In genomic region chr19:30419556-30420280, GRCm38 (mm10) we compare ENCODE assay signal across 12 mouse cellular contexts.
DNase-seq lines count a peak whose midpoint lies in the region; ATAC-seq lines count a peak whose summit lies in the region.
"Had no signal": no experiment of that assay in that cellular context is flagged by ENCODE, and none has a peak within 500 bp of the region (broad histone marks: within the 10 kb centered on the region; RNA-seq: fewer than 3 reads in every experiment).

No protein-coding gene starts in this region.

- H3K36me3 ChIP-seq in heart, embryonic 10.5 days: no peaks in the 10 kb centered on the region
- H3K36me3 ChIP-seq in midbrain, embryonic 11.5 days (ENCODE audit: control insufficient read depth, insufficient read depth, low read length): no peaks in the 10 kb centered on the region

- H3K27ac ChIP-seq in heart, embryonic 10.5 days: 0 out of 2 replicates have a peak overlapping the region, but pooled peaks have one; percentile 42
- no peak overlapping the region for H3K27ac ChIP-seq in midbrain, embryonic 11.5 days (ENCODE audit: low read depth, low read length)

- intact Hi-C loops in left cerebral cortex, postnatal 14 days (cut with DNase I): no loop called here

- no peaks in the 10 kb centered on the region for H3K27me3 ChIP-seq in heart, embryonic 10.5 days (ENCODE audit: insufficient read depth, poor library complexity, severe bottlenecking)
- no peaks in the 10 kb centered on the region; the same call in 1 of the 2 replicates for H3K27me3 ChIP-seq in midbrain, embryonic 11.5 days (ENCODE audit: control insufficient read depth, insufficient read depth, low read length)

- H3K4me3 ChIP-seq in heart, embryonic 10.5 days: no peak overlapping the region
- no peak overlapping the region for H3K4me3 ChIP-seq in midbrain, embryonic 11.5 days (ENCODE audit: low read depth, low read length)

- ATAC-seq in midbrain, embryonic 11.5 days (ENCODE audit: low FRiP score): peak; percentile 92
- ATAC-seq in erythroid progenitor cell, adult 5-6 weeks (replicated peaks; ENCODE audit: low FRiP score, poor library complexity, severe bottlenecking): no peak

- no peak for DNase-seq in heart, embryonic 10.5 days (ENCODE audit: low spot score)
- no peak for DNase-seq in heart, adult 8-10 months (ENCODE audit: low spot score)
- peak; percentile 12 for DNase-seq in brain, embryonic 18.5 days (ENCODE audit: low read depth, low spot score)
- DNase-seq in forelimb bud, embryonic 11.5 days (ENCODE audit: low read depth, low spot score): peak; percentile 57
- peak; percentile 92 for DNase-seq in midbrain, embryonic 11.5 days (ENCODE audit: low spot score, missing footprints)
- no peak for DNase-seq in left cerebral cortex, postnatal 14 days (ENCODE audit: low spot score in 2 of 2)
- no peak for DNase-seq in layer of hippocampus, adult 18-20 months (ENCODE audit: low spot score in 2 of 2)
- DNase-seq: cerebellum, postnatal 36 days; lung, adult 2 months; right cerebral cortex, postnatal 25 days; thymus, postnatal 36 days had no signal

- no peak overlapping the region for H3K9ac ChIP-seq in midbrain, embryonic 11.5 days (ENCODE audit: low read length)

- H3K9me3 ChIP-seq in heart, embryonic 10.5 days: no peaks in the 10 kb centered on the region
- H3K9me3 ChIP-seq in midbrain, embryonic 11.5 days (ENCODE audit: control insufficient read depth, low read length): no peaks in the 10 kb centered on the region

- WGBS in heart, embryonic 10.5 days: 33% methylated on average over 10 of the region's 10 CpGs
- 19% methylated on average over 10 of the region's 10 CpGs for WGBS in midbrain, embryonic 11.5 days

- H3K4me2 ChIP-seq in midbrain, embryonic 11.5 days: peak overlapping the region; percentile 26; the same call in 1 of the 2 replicates

- H3K4me1 ChIP-seq in heart, embryonic 10.5 days: peaks cover 7% of the 10 kb centered on the region; the same call in 1 of the 2 replicates
- peaks cover 4% of the 10 kb centered on the region for H3K4me1 ChIP-seq in midbrain, embryonic 11.5 days (ENCODE audit: control insufficient read depth, insufficient read depth, low read length)

Comparison
In these comparisons a context has a peak if more than half of its experiments do, and no peak if none do; other contexts are left out.
1. DNase-seq: peak in brain, embryonic 18.5 days (single experiment), forelimb bud, embryonic 11.5 days (single experiment) and midbrain, embryonic 11.5 days (single experiment); none in heart, embryonic 10.5 days (single experiment), heart, adult 8-10 months (single experiment), left cerebral cortex, postnatal 14 days (0 of 2) and layer of hippocampus, adult 18-20 months (0 of 2).